Mouse (Mus musculus): ENCODE data around the gene Endod1. TPM values are rescaled to one million over a fixed set of nuclear protein-coding genes. Genes with fewer than 3 reads are reported as not detected.

Endod1 gene
- total RNA-seq, 2 experiments from 2014 or later, result 13.3 to 14.6 TPM

GRCm38 (mm10) chr9:14316618-14317017 lies 64.7 kb downstream of the Endod1 start:
- no peak for DNase-seq

DNA sequence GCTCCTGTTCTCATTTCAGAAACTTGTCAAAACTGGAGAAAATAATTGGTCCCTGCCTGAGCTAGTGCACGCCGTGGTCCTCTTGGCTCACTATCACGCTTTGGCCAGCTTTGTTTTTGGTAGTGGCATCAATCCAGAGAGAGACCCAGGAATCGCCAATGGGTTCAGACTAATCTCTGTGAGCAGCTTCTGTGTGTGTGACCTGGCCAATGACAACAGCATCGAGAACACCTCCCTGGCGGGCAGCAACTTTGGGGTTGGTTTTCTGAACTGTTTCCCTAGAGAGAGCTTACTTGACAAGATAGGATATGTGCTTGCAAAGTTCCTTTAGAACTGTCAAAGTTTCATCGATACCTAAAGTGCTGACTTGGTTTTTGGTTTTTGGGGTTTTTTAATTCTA lies 66.8 kb downstream of the Endod1 start:
- no peak for DNase-seq

DNA sequence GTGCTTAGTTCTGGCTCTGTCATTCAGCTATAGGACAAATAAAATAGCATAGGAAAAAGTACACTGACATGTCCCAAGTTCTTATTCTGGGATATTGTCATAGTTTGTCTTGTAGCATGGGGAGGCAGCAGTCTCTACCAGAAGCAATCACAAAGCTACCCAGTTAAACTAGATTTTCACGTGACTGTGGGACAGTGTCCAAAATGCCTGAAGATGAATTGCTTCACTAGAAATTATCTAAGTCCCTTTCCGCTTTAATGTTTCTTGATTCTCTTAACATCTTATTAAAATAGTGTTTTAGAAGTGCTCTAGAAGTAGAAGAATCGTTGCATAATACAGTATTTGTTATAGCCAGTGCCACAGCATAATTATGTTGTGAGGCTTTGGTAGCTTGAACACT lies 67.3 kb downstream of the Endod1 start:
- no peak for DNase-seq

- DNase-seq, result no peak
Measured at GRCm38 (mm10) chr9:14307341-14307740, 74.0 kb downstream of the Endod1 start.

DNA sequence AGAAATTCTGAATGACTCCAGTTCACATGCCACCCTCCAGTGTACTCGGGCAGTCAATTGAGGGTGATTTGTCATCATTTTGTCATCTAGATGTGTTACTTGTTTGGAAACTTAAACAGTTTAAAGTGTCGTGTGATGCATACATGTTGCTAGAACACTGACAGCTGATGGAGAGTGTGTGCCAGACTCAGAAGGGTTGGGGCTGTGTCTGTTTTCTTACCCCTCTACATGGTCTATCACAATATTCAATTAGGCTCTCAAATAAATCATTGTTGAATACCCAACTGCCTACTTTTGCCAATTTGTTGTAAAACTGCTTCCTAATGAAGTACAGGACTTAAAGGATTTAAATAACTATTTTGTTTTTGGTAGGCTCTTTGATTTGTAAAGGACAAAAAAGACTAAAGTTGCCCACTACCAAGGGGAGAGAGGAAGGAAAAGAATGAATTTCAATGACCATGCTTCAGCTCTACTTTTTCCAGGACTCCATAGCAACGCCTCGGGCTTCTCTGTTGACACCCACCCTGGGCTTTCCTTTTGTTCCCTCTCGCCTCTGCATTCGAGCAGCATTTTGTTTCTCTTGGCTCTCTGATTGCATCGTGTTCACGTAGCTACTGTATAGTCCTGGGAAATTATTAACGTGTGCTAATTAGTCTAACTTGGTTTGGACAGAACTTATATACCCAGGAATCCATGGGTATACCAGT lies 76.9 kb downstream of the Endod1 start:
- DNase-seq, result no peak

Other genes with a start within 250 kb of the Endod1 start
- 10 to 100 TPM; 24.8 to 28.6 TPM for gene Sesn3, start 106.4 kb downstream of the Endod1 start, total RNA-seq (2021)
- gene Kdm4d, start 119.0 kb upstream of the Endod1 start, total RNA-seq (2021), result under 1 TPM in 1 of 2 experiments, not detected in 1; 0.09 TPM
- 10 to 100 TPM; 81.9 to 87.7 TPM for gene Cwc15, start 119.1 kb upstream of the Endod1 start, total RNA-seq (2021)

Measured in heart, postnatal 4 days (tissue).